Mouse (Mus musculus) CD4-positive, CD25-positive, alpha-beta regulatory T cell, adult 2 months (primary cell): Measurements from ENCODE around the gene Olfr643.
"Not testable (repeated sequence)": the region's sequence is repeated elsewhere in the genome, so short reads cannot be mapped to it uniquely, and the experiment has no call there.

Experiments
- DNase-seq: peaks from one replicate; pipeline ENCODE4 v3.0.0-alpha.2; 2012; ENCODE audit warnings: low read depth, low spot score

Gene Olfr643

DNA sequence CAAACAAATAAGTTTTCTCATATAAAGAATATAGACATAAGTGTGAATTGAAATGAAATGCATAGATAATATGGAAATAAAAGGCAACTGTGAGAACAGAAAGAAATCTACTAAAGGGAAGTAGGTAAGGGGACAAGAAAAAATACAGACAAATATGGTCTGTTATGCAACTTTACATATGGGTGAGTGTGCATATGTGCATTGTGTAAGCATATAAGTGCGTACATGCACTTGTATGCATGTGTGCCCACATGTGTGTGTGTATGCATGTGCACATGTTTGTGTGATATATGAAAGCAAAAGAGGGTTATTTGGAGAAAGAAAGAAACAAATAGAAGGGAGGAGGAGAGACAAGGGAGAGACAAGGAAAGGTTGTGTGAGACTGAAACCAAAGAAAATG is 118.3 kb downstream of the Olfr643 start:
- no peak for DNase-seq

DNA sequence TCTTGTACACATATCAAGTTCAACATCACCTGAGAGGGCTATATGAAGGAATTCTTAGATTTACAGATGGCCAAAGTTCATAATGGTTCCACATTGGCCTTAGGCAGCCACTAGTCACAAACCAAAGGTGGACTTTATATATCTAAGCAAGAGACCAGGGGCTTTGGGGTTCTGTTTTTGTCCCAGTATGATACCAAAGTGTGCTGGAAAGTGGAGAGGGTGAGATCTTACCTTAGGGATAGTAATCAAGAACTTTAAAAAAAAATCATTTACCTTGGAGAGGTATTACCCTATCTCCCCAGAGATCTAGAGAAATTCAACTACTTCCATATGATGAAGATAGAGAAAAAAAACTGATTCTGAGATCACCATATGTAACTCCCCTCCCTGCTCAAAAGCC is 120.0 kb downstream of the Olfr643 start, which contains the start of gene Olfr639:
Gene Olfr639 (minus strand): TSS at position 101 of the 400 bp plus-strand sequence.
- DNase-seq, result no peak

DNA sequence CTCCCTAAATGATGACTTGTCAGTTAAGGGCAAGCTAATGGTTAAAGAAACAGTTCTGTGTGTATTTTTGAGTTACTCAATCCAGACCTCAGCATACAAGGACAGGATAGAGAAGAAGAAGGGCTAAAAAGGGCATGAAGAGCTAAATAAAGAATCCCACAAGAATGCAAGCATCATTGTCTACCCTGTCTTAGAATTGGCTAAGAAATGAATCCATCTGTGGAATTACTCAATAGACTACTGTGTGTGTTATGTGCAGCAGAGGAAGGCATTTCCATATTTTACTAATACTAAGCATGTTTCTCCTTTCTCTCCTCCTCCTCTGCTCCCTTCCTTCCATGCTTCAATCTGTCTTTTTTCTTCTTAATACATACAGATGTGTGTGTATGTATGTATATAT is 138.1 kb downstream of the Olfr643 start:
- DNase-seq, result no peak

DNA sequence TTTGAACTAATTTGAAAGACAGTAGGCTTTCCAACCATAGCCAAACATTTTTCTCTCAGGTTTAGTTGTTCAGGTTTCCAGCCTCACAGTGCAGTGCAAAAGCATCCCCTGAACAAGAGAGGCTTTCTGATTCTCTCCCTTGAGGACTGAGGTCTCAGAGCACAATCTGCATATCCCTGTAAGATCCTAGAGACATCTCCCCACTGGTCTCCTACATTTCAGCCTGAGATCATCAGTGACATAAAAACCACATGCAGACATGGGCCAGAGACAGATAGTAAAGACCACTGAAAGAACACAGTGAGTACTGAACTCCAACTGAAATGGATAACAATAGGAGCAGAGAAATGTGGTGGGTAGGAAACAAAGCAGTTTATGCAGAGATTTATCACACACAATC is 138.8 kb downstream of the Olfr643 start, which contains the start of gene Olfr638:
Gene Olfr638 (plus strand): TSS at position 301 of the 400 bp plus-strand sequence.
- DNase-seq, result no peak

DNA sequence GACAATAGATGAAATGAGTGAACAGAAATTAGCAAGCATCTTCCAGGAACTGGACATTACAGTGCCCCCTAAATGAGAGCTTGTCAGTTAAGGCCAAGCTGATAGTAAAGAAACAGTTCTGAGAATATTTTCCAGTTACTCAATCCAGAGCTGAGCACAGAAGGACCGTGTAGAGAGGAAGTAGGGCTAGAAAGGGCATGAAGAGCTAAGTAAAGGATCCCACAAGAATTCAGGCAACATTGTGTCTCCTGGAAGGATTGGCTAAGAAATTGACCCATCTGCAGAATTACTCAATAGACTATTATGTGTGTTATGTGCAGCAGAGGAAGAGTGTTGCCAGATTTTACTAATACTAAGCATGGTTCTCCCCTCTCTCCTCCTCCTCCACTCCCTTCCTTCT is 165.4 kb downstream of the Olfr643 start:
- DNase-seq, result no peak

DNA sequence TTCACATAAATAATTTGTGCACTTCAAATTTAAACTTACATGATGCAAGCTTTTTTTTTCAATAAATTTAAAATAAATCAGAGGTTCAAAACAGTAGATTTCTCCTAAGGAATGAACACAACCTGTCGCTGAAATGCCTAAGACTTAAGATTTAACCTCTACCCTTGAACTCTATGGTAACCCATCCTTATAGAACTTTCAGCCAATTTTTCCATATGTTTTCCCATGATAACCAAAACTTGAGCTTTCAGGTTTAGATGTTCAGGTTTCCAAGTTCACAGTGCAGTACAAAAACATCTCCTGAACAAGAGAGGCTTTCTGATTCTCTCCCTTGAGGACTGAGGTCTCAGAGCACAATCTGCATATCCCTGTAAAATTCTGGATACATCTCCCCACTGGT is 166.4 kb downstream of the Olfr643 start, which contains the start of gene Olfr635:
Gene Olfr635 (plus strand): TSS at position 301 of the 400 bp plus-strand sequence.
- no peak for DNase-seq

DNA sequence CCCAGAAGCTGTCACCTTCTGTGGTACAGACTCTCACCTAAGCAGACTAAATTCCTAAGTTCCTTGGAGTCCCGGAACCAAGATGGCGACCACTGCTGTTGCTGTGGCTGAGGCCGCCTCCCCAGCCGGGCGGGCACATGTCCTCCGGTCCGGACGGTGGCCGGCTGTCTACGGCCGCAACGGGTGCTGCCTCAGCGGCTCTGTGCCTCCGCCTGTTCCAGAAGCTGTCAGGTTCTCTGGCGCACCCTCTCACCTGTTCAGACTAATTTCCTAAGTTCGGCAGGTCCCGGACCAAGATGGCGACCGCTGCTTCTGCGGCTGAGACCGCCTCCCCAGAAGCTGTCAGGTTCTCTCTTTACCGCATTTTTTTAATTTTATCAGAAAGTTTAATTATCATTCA is 170.3 kb downstream of the Olfr643 start:
- not testable (repeated sequence) for DNase-seq
